Comparison of ENCODE assay signal across 13 mouse cellular contexts in genomic region chr13:94562652-94563339, GRCm38 (mm10).
DNase-seq lines count a peak whose midpoint lies in the region; ATAC-seq and TF ChIP-seq lines count a peak whose summit lies in the region.
"Had no signal": no experiment of that assay in that cellular context is flagged by ENCODE, and none has a peak within 500 bp of the region (broad histone marks: within the 10 kb centered on the region; RNA-seq: fewer than 3 reads in every experiment).

No protein-coding gene starts in this region.

- H3K9me3 ChIP-seq in midbrain, embryonic 12.5 days, result no peaks in the 10 kb centered on the region
- H3K9me3 ChIP-seq in midbrain, embryonic 16.5 days (replicated peaks; ENCODE audit: control insufficient read depth, low read length, poor library complexity, severe bottlenecking), result no peaks in the 10 kb centered on the region
- no peaks in the 10 kb centered on the region for H3K9me3 ChIP-seq in stomach, postnatal 0 days (ENCODE audit: control insufficient read depth, low read length)

- no peak overlapping the region for H3K4me3 ChIP-seq in midbrain, embryonic 12.5 days
- H3K4me3 ChIP-seq in midbrain, embryonic 16.5 days (ENCODE audit: low read depth, low read length), result no peak overlapping the region
- no peak overlapping the region for H3K4me3 ChIP-seq in stomach, postnatal 0 days (ENCODE audit: low read depth, low read length)

- peak; percentile 65 for DNase-seq in heart, adult 11 months
- no peak for DNase-seq in heart, adult 18-20 months
- DNase-seq in fat pad, adult 2 months (ENCODE audit: extremely low read depth, low read depth, low spot score), result peak; percentile 25
- DNase-seq in stomach, postnatal 0 days (ENCODE audit: low spot score), result peak; percentile 24
- no peak for DNase-seq in thymus, postnatal 4 days
- DNase-seq: B cell, adult 2 months; cerebellum, adult 18-20 months; gastrocnemius, postnatal 36 days; liver had no signal

- TF ChIP-seq CTCF in stomach, postnatal 0 days (IDR thresholded peaks at IDR 0.05; ENCODE audit: low read depth), result no peak

- H3K27me3 ChIP-seq in midbrain, embryonic 12.5 days, result peaks cover 61% of the 10 kb centered on the region
- H3K27me3 ChIP-seq in midbrain, embryonic 16.5 days (ENCODE audit: control insufficient read depth, insufficient read depth, low read depth, low read length), result peaks cover 12% of the 10 kb centered on the region
- H3K27me3 ChIP-seq in stomach, postnatal 0 days (ENCODE audit: control insufficient read depth, insufficient read depth, low read length), result no peaks in the 10 kb centered on the region

- no peak for TF ChIP-seq EP300 in stomach, postnatal 0 days (optimal IDR thresholded peaks at IDR 0.05)

- no peaks in the 10 kb centered on the region for H3K36me3 ChIP-seq in midbrain, embryonic 12.5 days
- no peaks in the 10 kb centered on the region for H3K36me3 ChIP-seq in midbrain, embryonic 16.5 days (ENCODE audit: control insufficient read depth, insufficient read depth, low read length)
- H3K36me3 ChIP-seq in stomach, postnatal 0 days (ENCODE audit: control insufficient read depth, insufficient read depth, low read length), result 0 out of 2 replicates have a peak, but pooled peaks cover 8% of the 10 kb centered on the region

- H3K4me1 ChIP-seq in midbrain, embryonic 12.5 days, result peaks cover 40% of the 10 kb centered on the region
- peaks cover 16% of the 10 kb centered on the region for H3K4me1 ChIP-seq in midbrain, embryonic 16.5 days (ENCODE audit: control insufficient read depth, insufficient read depth, low read length)
- no peaks in the 10 kb centered on the region for H3K4me1 ChIP-seq in stomach, postnatal 0 days (replicated peaks; ENCODE audit: control insufficient read depth, insufficient read depth)

- no peak overlapping the region for H3K27ac ChIP-seq in midbrain, embryonic 12.5 days (replicated peaks)
- H3K27ac ChIP-seq in midbrain, embryonic 16.5 days (ENCODE audit: low read length), result no peak overlapping the region
- no peak overlapping the region for H3K27ac ChIP-seq in stomach, postnatal 0 days (replicated peaks)
- H3K27ac ChIP-seq: macrophage had no signal

- H3K9ac ChIP-seq in midbrain, embryonic 12.5 days (replicated peaks), result no peak overlapping the region
- H3K9ac ChIP-seq in midbrain, embryonic 16.5 days (ENCODE audit: low read depth, low read length), result no peak overlapping the region
- H3K9ac ChIP-seq in stomach, postnatal 0 days (ENCODE audit: low read length), result no peak overlapping the region

- peak; percentile 72; the same call in 1 of the 2 replicates for ATAC-seq in midbrain, embryonic 12.5 days (ENCODE audit: low FRiP score, low read depth)
- no peak for ATAC-seq in midbrain, embryonic 16.5 days
- no peak for ATAC-seq in stomach, postnatal 0 days (ENCODE audit: low FRiP score, low TSS enrichment)
- no peak for ATAC-seq in activated CD4-positive, CD25-positive, alpha-beta regulatory T cell, adult 4 months

- 13% methylated on average over 9 of the region's 9 CpGs for WGBS in midbrain, embryonic 12.5 days
- 20% methylated on average over 9 of the region's 9 CpGs for WGBS in midbrain, embryonic 16.5 days
- WGBS in stomach, postnatal 0 days, result 30% methylated on average over 9 of the region's 9 CpGs

- no peak overlapping the region for H3K4me2 ChIP-seq in midbrain, embryonic 12.5 days (replicated peaks)
- H3K4me2 ChIP-seq in midbrain, embryonic 16.5 days (ENCODE audit: low read length), result no peak overlapping the region
- 0 out of 2 replicates have a peak overlapping the region, but pooled peaks have one; percentile 14 for H3K4me2 ChIP-seq in stomach, postnatal 0 days (replicated peaks; ENCODE audit: low read depth)

Comparison
In these comparisons a context has a peak if more than half of its experiments do, and no peak if none do; other contexts are left out.
1. DNase-seq: peak in heart, adult 11 months (single experiment), fat pad, adult 2 months (single experiment) and stomach, postnatal 0 days (single experiment); none in heart, adult 18-20 months (0 of 2) and thymus, postnatal 4 days (single experiment).